Mouse (Mus musculus) lung, postnatal 0 days (tissue): ENCODE results near the gene Gm49342.
"Not testable (repeated sequence)": the region's sequence is repeated elsewhere in the genome, so short reads cannot be mapped to it uniquely, and the experiment has no call there.

Experiments
- CTCF ChIP-seq: IDR thresholded peaks from 2 replicates; pipeline ENCODE4 v1.5.1; 2016; ENCODE audit warnings: antibody characterized with exemption, mild to moderate bottlenecking
- EP300 ChIP-seq: IDR thresholded peaks from 2 replicates; pipeline ENCODE4 v1.6.1; 2016; ENCODE audit warnings: antibody characterized with exemption, mild to moderate bottlenecking, control low read depth

DNA sequence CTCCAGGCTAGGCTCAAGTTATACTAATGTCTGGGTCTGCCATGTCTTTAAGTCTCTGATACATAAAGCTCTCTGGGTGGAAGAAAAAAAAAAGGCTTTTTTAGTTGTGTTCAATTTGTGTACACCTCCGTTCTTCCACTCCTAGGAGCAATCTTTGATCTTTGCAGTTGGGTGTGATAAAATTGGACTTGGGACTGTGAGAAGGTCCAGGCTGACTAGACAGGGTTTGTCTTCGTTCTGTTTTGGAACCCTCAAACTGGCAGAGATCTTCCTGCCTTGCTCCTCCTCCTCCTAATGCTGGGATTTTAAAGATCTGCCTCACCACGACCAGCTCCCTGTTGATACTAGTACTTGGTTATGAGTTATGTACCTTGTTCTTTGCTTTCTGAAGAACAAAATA, 12.8 kb downstream of the Gm49342 start:
- not testable (repeated sequence) for TF ChIP-seq CTCF, EP300
